Mouse (Mus musculus) leukemia stem cell, adult 10-12 weeks (primary cell): ENCODE measurements around the gene Stxbp5. TPM values are rescaled to one million over a fixed set of nuclear protein-coding genes. Genes with fewer than 3 reads are reported as not detected.

Experiments used
- polyA plus RNA-seq: library from polyadenylated mRNA; stranded (reverse); fragments of >175 nt; gene quantifications from 2 replicates; pipeline ENCODE4 v1.2.3, GENCODE M21; 2012; ENCODE audit warnings: low replicate concordance

The Stxbp5 gene
- 7.0 and 16.8 TPM in 2 replicates for polyA plus RNA-seq

DNA sequence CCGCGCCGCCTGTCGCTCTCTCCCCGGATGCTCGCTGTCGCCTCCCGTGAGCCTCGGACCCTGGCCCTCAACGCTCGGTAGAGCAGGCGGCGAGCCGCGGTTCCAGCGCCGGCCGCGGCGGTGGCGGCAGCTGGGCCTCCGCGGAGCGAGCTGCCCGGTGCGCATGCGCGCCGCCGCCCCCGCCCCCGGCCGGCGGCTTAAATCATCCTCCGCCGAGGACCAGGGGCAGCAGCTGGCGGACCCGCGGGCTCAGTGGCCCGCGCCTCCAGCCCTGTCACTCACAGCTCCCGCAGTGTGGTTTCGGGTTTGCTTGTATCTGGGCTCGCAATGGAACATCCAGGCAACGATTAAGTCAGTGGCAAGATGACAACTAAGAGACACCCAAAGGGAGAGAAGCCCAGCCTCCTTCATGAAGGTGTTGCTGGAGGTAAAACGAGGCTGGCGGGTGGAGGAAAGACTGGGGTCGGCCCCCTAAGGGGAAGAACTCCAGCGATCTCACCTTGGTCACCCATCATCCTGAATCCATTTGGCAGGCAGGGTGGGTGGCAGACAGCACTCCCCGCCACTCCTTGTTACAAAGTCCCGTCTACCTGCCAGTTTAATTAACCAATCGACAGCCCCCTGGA is at the start of gene Stxbp5:
Stxbp5 (minus strand) TSS at position 9 of the 626 bp plus-strand sequence.

Other genes starting within 250 kb of the Stxbp5 start
- not detected in 2 replicates for gene Samd5, start 225.9 kb downstream of the Stxbp5 start, polyA plus RNA-seq